Mouse (Mus musculus) heart, adult 2 months (tissue): ENCODE results near the gene Alg11.

Source experiments
- CTCF ChIP-seq: fragments of 200-600 bp; IDR thresholded peaks from 2 replicates; pipeline ENCODE4 v1.8.1; 2022; ENCODE audit warnings: antibody characterized with exemption, mild to moderate bottlenecking, moderate library complexity
- EP300 ChIP-seq: fragments of 200-500 bp; IDR thresholded peaks from 2 replicates; pipeline ENCODE4 v1.6.1; 2011; ENCODE audit warnings: low read depth, low read length, control low read depth; ENCODE audit not compliant: insufficient read depth
- POLR2A ChIP-seq: fragments of 200-500 bp; IDR thresholded peaks from 2 replicates; pipeline ENCODE4 v1.6.1; 2011; ENCODE audit warnings: mild to moderate bottlenecking, low read depth, low read length, control low read depth; ENCODE audit not compliant: insufficient read depth

- TF ChIP-seq CTCF (no peak), POLR2A (no peak), EP300 (no peak)
Observed at GRCm38 (mm10) chr8:22042515-22042914, 18.0 kb upstream of the Alg11 start.
